Mouse (Mus musculus) stomach, embryonic 15.5 days (tissue): ENCODE results near the gene Glce. TPM values are rescaled to one million over a fixed set of nuclear protein-coding genes. Genes with fewer than 3 reads are reported as not detected.

ENCODE experiments used
- ATAC-seq: fragments of 200-750 bp; cut with Nextera tagmentation; 2 replicates; pipeline ENCODE4 v1.8.0; 2017; ENCODE audit warnings: low read depth, moderate number of reproducible peaks, moderate TSS enrichment; ENCODE audit not compliant: insufficient read depth, low FRiP score
- H3K27ac ChIP-seq: fragments of 300-500 bp; sonication (generic); 2 replicates; pipeline ENCODE4 v1.5.1; 2015; ENCODE audit warnings: mild to moderate bottlenecking, inconsistent platforms
- H3K27me3 ChIP-seq: fragments of 300-500 bp; sonication (generic); replicated peaks from 2 replicates; pipeline ENCODE4 v1.6.1; 2015; ENCODE audit warnings: inconsistent platforms
- H3K36me3 ChIP-seq: fragments of 300-500 bp; sonication (generic); 2 replicates; pipeline ENCODE4 v1.6.1; 2015; ENCODE audit warnings: inconsistent platforms
- H3K4me1 ChIP-seq: fragments of 300-500 bp; sonication (generic); 2 replicates; pipeline ENCODE4 v1.6.1; 2015; ENCODE audit warnings: inconsistent platforms
- H3K4me2 ChIP-seq: fragments of 300-500 bp; sonication (generic); 2 replicates; pipeline ENCODE4 v1.6.1; 2015; ENCODE audit warnings: mild to moderate bottlenecking, inconsistent platforms
- H3K4me3 ChIP-seq: fragments of 300-500 bp; sonication (generic); replicated peaks from 2 replicates; pipeline ENCODE4 v1.5.1; 2015; ENCODE audit warnings: inconsistent platforms
- H3K9ac ChIP-seq: fragments of 300-500 bp; sonication (generic); 2 replicates; pipeline ENCODE4 v1.6.1; 2015; ENCODE audit warnings: inconsistent platforms
- H3K9me3 ChIP-seq: fragments of 300-500 bp; sonication (generic); 2 replicates; pipeline ENCODE4 v1.6.1; 2016; ENCODE audit warnings: inconsistent platforms
- WGBS: fragments of 180-500 bp; shearing (Covaris S2); methylation state at CpG from one replicate; pipeline ENCODE4 v1.1.7; 2015; 5-methylcytosine and 5-hydroxymethylcytosine counted together
- polyA plus RNA-seq: library from polyadenylated mRNA; unstranded; fragments of >200 nt; fragmentation: Nextera tagmentation; extraction: Ambion mirVana; gene quantifications from 2 replicates; pipeline ENCODE4 v1.2.1, GENCODE M21; 2015

Glce gene
- polyA plus RNA-seq, 1 experiment from 2014 or later = 22.1 TPM

GRCm38 (mm10) chr9:62059941-62060340, 62.5 kb downstream of the Glce start:
- Histone ChIP-seq H3K27ac (no peak overlapping the region), H3K4me1 (no peaks in the 10 kb centered on the region), H3K9ac (no peak overlapping the region), H3K4me3 (no peak overlapping the region), H3K4me2 (no peak overlapping the region), H3K9me3 (no peaks in the 10 kb centered on the region), H3K36me3 (peaks cover 2% of the 10 kb centered on the region; the same call in 1 of the 2 replicates), H3K27me3 (no peaks in the 10 kb centered on the region)
- WGBS = 87% methylated on average over 11 of the region's 11 CpGs
- no peak for ATAC-seq

- Histone ChIP-seq H3K4me3 (no peak overlapping the region), H3K4me2 (no peak overlapping the region), H3K9ac (no peak overlapping the region), H3K9me3 (no peaks in the 10 kb centered on the region), H3K27ac (no peak overlapping the region), H3K27me3 (no peaks in the 10 kb centered on the region), H3K36me3 (peaks cover 2% of the 10 kb centered on the region; the same call in 1 of the 2 replicates), H3K4me1 (no peaks in the 10 kb centered on the region)
- ATAC-seq = no peak
- WGBS = 73% methylated on average over 7 of the region's 7 CpGs
Observed at GRCm38 (mm10) chr9:62057881-62058506, 64.5 kb downstream of the Glce start.

- no peak overlapping the region for H3K4me3 ChIP-seq
- no peak overlapping the region for H3K9ac ChIP-seq
- H3K4me2 ChIP-seq = no peak overlapping the region
- WGBS = 87% methylated on average over 2 of the region's 2 CpGs
- no peaks in the 10 kb centered on the region for H3K4me1 ChIP-seq
- H3K27ac ChIP-seq = no peak overlapping the region
- ATAC-seq = no peak
- H3K27me3 ChIP-seq = no peaks in the 10 kb centered on the region
- peaks cover 2% of the 10 kb centered on the region; the same call in 1 of the 2 replicates for H3K36me3 ChIP-seq
- H3K9me3 ChIP-seq = no peaks in the 10 kb centered on the region
Observed at GRCm38 (mm10) chr9:62056206-62056605, 66.2 kb downstream of the Glce start.

GRCm38 (mm10) chr9:62050801-62051200, 71.7 kb downstream of the Glce start:
- no peak overlapping the region for H3K9ac ChIP-seq
- no peak overlapping the region for H3K4me2 ChIP-seq
- no peaks in the 10 kb centered on the region for H3K36me3 ChIP-seq
- H3K4me1 ChIP-seq = no peaks in the 10 kb centered on the region
- no peak overlapping the region for H3K27ac ChIP-seq
- no peak overlapping the region for H3K4me3 ChIP-seq
- no peaks in the 10 kb centered on the region for H3K27me3 ChIP-seq
- no peak for ATAC-seq
- H3K9me3 ChIP-seq = no peaks in the 10 kb centered on the region
- WGBS = 45% methylated on average over 4 of the region's 4 CpGs

- WGBS = 61% methylated on average over 8 of the region's 8 CpGs
- Histone ChIP-seq H3K9ac (no peak overlapping the region), H3K27ac (no peak overlapping the region), H3K4me3 (no peak overlapping the region), H3K27me3 (no peaks in the 10 kb centered on the region), H3K4me1 (no peaks in the 10 kb centered on the region), H3K9me3 (no peaks in the 10 kb centered on the region), H3K4me2 (no peak overlapping the region), H3K36me3 (no peaks in the 10 kb centered on the region)
- ATAC-seq = no peak
Observed at GRCm38 (mm10) chr9:62049166-62049565, 73.3 kb downstream of the Glce start.

GRCm38 (mm10) chr9:62042167-62042566, 80.3 kb downstream of the Glce start:
- 81% methylated on average over 3 of the region's 3 CpGs for WGBS
- no peak overlapping the region for H3K27ac ChIP-seq
- H3K4me3 ChIP-seq = no peak overlapping the region
- H3K9me3 ChIP-seq = no peaks in the 10 kb centered on the region
- peaks cover 3% of the 10 kb centered on the region; the same call in 1 of the 2 replicates for H3K4me1 ChIP-seq
- no peak overlapping the region for H3K4me2 ChIP-seq
- no peak overlapping the region for H3K9ac ChIP-seq
- H3K36me3 ChIP-seq = no peaks in the 10 kb centered on the region
- ATAC-seq = no peak
- no peaks in the 10 kb centered on the region for H3K27me3 ChIP-seq

GRCm38 (mm10) chr9:62040008-62040608, 82.3 kb downstream of the Glce start:
- ATAC-seq = no peak
- Histone ChIP-seq H3K27ac (no peak overlapping the region), H3K9ac (no peak overlapping the region), H3K36me3 (no peaks in the 10 kb centered on the region), H3K27me3 (no peaks in the 10 kb centered on the region), H3K4me1 (peaks cover 3% of the 10 kb centered on the region; the same call in 1 of the 2 replicates), H3K4me3 (no peak overlapping the region), H3K4me2 (peak overlapping the region; percentile 34; the same call in 1 of the 2 replicates), H3K9me3 (no peaks in the 10 kb centered on the region)
- WGBS = 7% methylated on average over 20 of the region's 20 CpGs

GRCm38 (mm10) chr9:62035806-62036205, 86.6 kb downstream of the Glce start:
- no peak for ATAC-seq
- WGBS = 93% methylated on average over 1 of the region's 1 CpGs
- Histone ChIP-seq H3K4me3 (no peak overlapping the region), H3K27me3 (no peaks in the 10 kb centered on the region), H3K4me2 (no peak overlapping the region), H3K9ac (no peak overlapping the region), H3K4me1 (peaks cover 3% of the 10 kb centered on the region; the same call in 1 of the 2 replicates), H3K36me3 (no peaks in the 10 kb centered on the region), H3K27ac (no peak overlapping the region), H3K9me3 (no peaks in the 10 kb centered on the region)

- ATAC-seq = no peak
- no peaks in the 10 kb centered on the region for H3K36me3 ChIP-seq
- no peaks in the 10 kb centered on the region for H3K9me3 ChIP-seq
- 95% methylated on average over 3 of the region's 3 CpGs for WGBS
- H3K27me3 ChIP-seq = 0 out of 2 replicates have a peak, but pooled peaks cover 2% of the 10 kb centered on the region
- no peak overlapping the region for H3K4me3 ChIP-seq
- H3K4me2 ChIP-seq = no peak overlapping the region
- H3K27ac ChIP-seq = no peak overlapping the region
- no peak overlapping the region for H3K9ac ChIP-seq
- peaks cover 2% of the 10 kb centered on the region for H3K4me1 ChIP-seq
Observed at GRCm38 (mm10) chr9:62032206-62032605, 90.2 kb downstream of the Glce start.

- H3K4me3 ChIP-seq = no peak overlapping the region
- no peak for ATAC-seq
- no peak overlapping the region for H3K9ac ChIP-seq
- peaks cover 11% of the 10 kb centered on the region for H3K4me1 ChIP-seq
- WGBS = 48% methylated on average over 3 of the region's 3 CpGs
- H3K36me3 ChIP-seq = no peaks in the 10 kb centered on the region
- peaks cover 5% of the 10 kb centered on the region; the same call in 1 of the 2 replicates for H3K27me3 ChIP-seq
- no peaks in the 10 kb centered on the region for H3K9me3 ChIP-seq
- no peak overlapping the region for H3K4me2 ChIP-seq
- H3K27ac ChIP-seq = no peak overlapping the region
Observed at GRCm38 (mm10) chr9:62028072-62028471, 94.4 kb downstream of the Glce start.

GRCm38 (mm10) chr9:62026600-62026999, 95.9 kb downstream of the Glce start, which contains the start of gene Paqr5:
Paqr5 (minus strand) TSS chr9:62026856.
- H3K27me3 ChIP-seq = peaks cover 5% of the 10 kb centered on the region; the same call in 1 of the 2 replicates
- peak within 1 kb of the TSS; percentile 23; the same call in 1 of the 2 replicates for H3K9ac ChIP-seq
- no peaks in the 10 kb centered on the region for H3K36me3 ChIP-seq
- peaks cover 18% of the 10 kb centered on the region for H3K4me1 ChIP-seq
- WGBS = 0% methylated on average over 32 of the region's 32 CpGs
- peak within 1 kb of the TSS; percentile 49 for H3K4me3 ChIP-seq
- 0 out of 2 replicates have a peak within 1 kb of the TSS, but pooled peaks have one; percentile 18 for H3K27ac ChIP-seq
- ATAC-seq = peak; percentile 88
- H3K9me3 ChIP-seq = no peaks in the 10 kb centered on the region
- H3K4me2 ChIP-seq = peak within 1 kb of the TSS; percentile 88

GRCm38 (mm10) chr9:62025056-62025455, 97.4 kb downstream of the Glce start:
- 0 out of 2 replicates have a peak overlapping the region, but pooled peaks have one; percentile 1 for H3K4me3 ChIP-seq
- peaks cover 21% of the 10 kb centered on the region for H3K4me1 ChIP-seq
- H3K9ac ChIP-seq = no peak overlapping the region
- ATAC-seq = no peak
- 49% methylated on average over 5 of the region's 5 CpGs for WGBS
- no peak overlapping the region for H3K27ac ChIP-seq
- H3K4me2 ChIP-seq = peak overlapping the region; percentile 29
- H3K36me3 ChIP-seq = no peaks in the 10 kb centered on the region
- H3K9me3 ChIP-seq = no peaks in the 10 kb centered on the region
- peaks cover 5% of the 10 kb centered on the region; the same call in 1 of the 2 replicates for H3K27me3 ChIP-seq
